Mouse (Mus musculus) frontal cortex, postnatal 10 days (tissue): ENCODE data around the gene Ing4.
A peak's percentile ranks its signal among the peaks of the same experiment; 100 is the strongest.
"Not testable (repeated sequence)": the region's sequence is repeated elsewhere in the genome, so short reads cannot be mapped to it uniquely, and the experiment has no call there.

Experiments
- DNase-seq, 2 experiments: peaks; one replicate each; pipeline ENCODE4 v3.0.0; 2022; ENCODE audit warnings: low spot score in 2 of 2, mixed read lengths in 1 of 2

Gene Ing4

DNA sequence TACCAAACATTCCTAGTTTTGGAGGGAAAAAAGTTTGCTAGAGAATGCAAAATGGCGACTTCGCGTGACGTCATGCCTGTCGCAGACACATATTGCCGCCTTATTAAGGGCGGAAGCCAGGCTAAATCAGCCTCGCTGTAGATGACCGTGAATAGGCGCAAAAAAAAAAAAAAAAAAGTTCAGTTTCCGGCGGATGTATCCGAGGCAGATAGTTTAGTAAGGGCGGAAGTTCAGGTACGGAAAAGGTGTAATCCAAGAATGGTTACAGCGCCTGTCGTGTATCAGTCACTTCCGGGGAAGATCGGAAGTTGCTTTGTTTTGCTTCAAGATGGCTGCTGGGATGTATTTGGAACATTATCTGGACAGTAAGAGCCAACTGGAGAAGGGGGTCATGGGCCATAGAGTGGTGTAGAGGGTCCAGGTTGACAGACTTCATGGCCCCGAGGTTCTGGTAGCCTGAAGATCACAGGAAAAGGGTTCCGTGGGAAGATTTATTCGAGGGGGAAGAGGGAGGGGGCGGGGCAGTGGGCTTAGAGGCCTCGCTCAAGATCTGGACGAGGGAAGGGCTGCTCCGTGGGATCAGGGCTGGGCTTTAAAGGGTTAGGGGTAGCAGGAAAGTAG is at the start of gene Ing4:
Gene Ing4, plus strand, starts transcription at position 228 of the 621 bp plus-strand sequence.
- peak; percentile 87 to 88 for DNase-seq

DNA sequence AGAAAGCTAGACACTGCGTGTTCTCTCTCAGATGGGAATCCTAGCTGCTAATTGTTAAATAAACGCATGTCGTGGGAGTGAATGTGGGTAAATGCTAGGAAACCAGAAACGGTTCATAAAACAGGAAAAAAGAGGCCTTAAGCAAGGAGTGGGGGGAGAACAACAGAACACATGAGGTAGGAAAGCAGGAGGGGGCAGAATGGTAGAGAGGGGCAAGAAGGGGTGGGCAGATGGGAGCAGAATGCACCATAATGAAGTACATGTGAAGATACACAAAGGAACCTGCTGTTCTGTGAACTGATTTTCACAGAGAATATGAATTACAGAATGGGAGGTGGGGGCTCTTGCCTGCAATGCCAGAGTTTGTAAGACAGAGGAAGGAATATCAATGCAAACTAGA is 47.3 kb upstream of the Ing4 start:
- peak in 1 of 2 experiments; percentile 12 for DNase-seq

DNA sequence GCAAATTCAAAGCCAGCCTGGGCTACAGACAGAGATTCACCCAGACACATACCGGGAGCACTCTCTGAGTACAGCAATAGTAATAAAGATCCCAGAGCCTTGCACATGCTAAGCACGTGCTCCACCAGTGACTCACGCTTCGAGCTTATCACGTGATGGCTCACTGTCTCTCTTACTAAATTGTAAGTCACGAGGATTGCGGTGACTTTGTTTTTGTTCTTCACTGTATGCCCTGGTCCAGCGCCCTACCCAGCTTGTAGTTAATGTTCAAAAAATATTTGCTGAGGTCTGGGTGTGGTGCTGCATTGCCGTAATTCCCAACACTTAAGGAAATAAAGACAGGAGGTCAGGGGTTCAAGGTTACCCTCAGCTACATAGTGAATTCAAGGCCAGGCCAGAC is 46.2 kb upstream of the Ing4 start:
- peak in 1 of 2 experiments; percentile 19 for DNase-seq

DNA sequence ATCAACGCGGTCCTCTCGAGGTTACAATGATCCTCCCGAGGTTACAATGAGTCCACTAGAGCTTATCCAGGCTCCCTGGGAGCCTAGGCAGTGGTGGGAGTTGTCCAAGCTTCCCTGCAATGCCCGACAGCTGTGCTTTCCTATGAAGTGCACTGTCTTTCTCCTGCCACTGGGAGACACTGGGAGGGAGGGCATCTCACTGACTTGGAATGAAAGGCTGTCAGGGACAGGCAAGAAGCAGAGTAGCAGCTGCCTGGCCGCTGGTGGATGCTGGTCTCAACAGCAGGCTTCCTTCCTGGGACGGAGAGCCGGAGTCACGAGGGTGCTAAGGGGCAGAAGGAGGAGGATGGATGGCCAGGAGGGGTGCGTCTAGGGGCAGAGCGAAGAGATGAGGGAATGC is 45.7 kb upstream of the Ing4 start:
- peak in 1 of 2 experiments; percentile 33 for DNase-seq

DNA sequence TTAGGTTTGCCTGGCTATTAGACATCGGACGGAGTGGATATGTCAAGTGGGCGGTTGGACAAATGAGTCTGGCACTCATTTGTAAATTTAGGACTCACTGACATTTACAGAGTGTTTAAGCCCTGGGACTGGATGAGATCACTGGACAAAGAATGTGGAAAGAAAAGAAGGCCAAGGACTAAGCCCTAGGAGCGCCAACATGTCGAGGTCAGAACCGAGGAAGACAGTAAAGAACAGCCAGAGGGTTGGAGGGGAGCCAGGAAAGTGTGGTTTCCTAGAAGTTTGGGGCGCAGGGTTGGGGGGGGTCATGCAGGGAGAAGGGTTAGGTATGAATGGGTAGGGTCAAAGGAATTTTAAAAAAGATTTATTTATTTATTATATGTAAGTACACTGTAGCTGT is 44.3 kb upstream of the Ing4 start:
- DNase-seq, result peak in 1 of 2 experiments; percentile 17

DNA sequence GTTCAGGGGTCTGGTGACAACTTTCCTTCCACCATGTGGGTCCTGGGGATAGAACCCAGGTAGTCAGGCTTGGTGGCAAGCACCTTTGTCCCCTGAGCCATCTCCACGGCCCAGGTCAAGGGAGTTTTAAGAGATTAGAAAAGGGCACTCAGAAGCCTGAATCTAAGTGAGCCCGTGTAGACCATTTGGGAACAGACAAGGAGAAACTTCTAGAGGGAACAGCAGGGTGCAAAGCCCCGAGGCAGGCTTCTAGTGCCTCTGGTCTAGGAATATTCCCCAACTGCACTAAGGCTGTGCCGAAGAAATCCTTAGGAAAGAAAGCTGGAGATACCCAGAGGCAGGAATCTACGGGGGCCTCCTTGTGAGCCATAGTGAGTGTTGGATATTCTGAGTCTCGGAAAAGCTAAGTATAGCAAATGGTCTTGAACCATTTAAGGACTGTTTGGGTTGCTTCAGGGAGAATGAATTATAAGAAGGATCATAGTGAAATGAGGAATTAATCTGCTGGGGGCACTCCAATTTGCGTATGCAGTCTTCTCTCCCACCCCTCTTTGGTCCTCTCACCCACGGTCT is 43.6 kb upstream of the Ing4 start:
- DNase-seq, result no peak

DNA sequence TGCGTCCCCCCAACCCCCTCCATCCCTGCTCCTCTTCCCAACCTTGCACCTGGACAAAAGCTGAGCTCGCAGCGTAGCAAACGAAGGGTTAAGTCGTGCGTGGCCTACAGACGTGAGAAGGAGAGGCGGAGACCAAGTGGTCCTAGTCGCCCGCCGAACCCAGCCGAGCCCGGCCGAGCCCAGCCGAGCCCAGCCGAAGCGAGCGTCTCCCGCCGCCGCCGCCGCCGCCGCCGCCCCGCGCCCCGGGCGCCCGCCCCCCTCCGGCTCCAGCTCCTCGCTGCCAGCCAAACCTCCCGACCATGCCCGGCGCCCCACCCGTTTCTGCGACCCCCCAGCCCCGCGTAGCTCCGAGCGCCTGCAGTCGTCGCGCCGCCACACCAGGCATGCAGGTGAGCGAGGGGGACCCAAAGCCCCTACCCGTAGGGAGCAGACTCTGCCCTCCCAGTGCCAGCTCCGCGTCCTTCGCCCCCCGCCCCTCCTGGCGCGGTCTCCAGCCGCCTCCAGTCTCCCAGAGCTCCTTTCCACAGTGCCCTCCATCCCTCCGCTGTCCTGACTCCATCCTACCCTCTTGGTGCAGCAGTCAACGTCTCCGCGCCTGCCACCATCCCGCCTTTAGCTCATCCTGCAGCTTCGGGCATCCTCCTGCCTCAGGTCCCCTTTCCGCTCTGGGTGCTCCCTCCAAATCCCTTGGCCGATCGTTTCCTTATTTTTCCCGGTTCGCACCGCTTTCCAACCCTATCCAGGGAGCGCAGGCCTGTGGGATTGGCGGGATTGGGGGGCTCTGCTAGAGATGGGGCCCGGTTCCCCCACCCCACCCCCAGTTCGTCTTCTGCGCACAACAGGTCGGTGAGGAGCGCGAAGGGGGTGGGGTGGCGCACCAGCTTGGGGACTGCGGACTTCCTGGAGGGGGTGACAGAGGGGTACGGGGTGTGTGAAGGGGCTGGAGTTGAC is 42.7 kb upstream of the Ing4 start, which contains the start of gene Pianp:
Gene Pianp, plus strand, starts transcription at position 144 of the 951 bp plus-strand sequence.
- DNase-seq, result peak; percentile 66 to 80

DNA sequence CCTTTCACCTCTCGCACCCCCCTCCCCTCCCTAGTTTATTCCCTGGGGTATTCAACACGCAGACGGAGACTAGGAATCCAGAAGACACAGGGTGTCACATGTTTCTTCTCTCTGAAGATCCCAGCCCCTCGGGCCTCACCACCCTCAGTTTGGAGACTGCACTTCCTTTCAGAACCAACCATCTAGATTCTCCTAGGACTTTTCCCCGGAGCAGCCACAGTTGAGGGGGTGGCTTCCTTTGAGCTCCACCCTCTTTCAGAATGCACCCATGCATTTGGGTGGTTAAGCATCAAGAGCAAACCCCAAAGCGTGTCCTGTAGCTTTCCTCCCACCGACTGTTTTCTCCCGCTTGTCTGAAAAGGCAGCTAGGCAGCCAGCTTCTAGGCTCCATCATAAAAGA is 41.5 kb upstream of the Ing4 start:
- DNase-seq, result peak in 1 of 2 experiments; percentile 65

DNA sequence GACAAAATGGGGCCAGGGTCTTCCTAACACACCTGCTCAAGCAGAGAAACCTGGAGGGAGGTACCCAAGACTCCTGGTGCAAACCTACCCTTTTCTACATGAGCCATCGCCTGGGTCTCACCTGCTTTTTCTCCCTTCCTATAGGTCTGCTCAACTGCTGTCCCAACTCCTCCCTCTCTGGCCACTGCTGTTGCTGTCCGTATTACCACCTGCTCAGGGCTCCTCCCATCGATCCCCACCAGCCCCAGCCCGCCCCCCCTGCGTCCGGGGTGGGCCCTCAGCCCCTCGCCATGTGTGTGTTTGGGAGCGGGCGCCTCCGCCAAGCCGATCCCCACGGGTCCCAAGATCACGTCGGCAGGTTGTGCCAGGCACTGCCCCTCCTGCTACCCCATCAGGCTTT is 40.5 kb upstream of the Ing4 start:
- DNase-seq, result no peak

DNA sequence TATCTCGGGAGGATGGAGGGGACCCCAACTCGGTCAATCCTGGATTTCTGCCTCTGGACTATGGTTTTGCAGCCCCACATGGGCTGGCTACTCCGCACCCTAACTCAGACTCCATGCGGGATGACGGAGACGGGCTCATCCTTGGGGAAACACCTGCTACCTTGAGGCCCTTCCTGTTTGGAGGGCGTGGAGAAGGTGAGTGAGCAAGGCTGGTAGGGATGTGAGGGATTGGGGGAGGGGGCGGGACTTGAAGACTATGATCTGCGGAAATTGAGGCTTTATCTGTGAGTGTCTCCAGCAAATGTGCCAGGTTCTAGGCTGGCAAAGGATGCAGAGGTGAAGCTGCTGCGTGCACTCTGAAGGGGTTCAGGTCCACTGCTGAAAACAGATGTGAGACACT is 40.0 kb upstream of the Ing4 start:
- peak in 1 of 2 experiments; percentile 16 for DNase-seq

DNA sequence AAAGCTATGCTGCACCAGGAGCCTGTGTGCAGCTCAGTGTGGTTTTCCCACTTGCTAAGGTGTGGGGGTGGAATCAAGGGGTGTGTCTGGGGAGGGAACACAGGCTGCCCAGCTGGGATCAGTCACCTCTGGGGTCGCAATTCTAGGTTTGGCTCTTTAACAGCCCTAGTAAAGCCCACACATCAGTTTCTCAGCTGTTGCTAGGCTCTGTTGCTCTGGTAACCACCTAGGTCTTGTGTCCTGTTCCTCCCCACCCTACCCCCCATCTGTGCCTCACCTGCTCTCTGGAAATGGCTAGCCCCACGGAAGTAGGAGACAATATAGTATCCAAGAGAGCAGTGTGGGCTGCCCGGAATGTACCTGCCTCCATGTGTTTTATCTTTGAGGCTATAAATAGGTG is 35.9 kb upstream of the Ing4 start:
- no peak for DNase-seq

DNA sequence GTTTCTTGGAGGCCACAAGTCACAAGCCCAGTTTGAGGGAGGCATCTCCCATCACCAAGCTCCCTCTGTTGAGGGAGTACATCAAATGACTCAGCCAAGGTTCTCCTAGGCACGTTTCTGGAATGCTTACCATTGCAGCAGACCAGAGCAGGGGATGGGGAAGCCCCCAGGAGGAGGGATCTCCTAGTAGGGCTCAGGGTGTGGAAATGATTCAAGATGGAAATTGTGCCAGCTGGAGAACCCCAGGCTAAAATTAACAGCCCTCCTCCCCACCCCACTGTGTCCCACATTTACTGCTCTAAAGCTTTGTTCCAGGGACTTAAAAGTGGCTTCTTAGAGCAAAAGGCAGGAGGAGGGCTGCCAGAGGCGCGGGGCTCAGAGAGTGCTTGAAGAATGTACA is 34.5 kb upstream of the Ing4 start:
- no peak for DNase-seq

DNA sequence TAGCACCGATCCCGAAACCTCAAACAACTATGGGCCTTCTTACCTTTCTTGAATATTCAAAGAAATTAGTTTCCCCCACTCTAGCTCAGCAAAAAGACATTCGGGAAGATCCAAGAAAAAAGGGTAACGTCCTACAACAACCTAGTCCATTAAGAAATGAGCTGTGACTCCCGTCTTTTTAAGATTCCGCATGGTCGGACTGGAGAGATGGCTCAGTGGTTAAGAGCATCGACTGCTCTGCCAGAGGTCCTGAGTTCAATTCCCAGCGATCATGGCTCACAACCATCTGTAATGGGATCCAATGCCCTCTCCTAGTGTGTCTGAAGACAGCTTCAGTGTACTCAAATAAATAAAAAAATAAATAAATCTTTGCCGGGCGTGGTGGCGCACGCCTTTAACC is 31.5 kb upstream of the Ing4 start:
- DNase-seq, result no peak

DNA sequence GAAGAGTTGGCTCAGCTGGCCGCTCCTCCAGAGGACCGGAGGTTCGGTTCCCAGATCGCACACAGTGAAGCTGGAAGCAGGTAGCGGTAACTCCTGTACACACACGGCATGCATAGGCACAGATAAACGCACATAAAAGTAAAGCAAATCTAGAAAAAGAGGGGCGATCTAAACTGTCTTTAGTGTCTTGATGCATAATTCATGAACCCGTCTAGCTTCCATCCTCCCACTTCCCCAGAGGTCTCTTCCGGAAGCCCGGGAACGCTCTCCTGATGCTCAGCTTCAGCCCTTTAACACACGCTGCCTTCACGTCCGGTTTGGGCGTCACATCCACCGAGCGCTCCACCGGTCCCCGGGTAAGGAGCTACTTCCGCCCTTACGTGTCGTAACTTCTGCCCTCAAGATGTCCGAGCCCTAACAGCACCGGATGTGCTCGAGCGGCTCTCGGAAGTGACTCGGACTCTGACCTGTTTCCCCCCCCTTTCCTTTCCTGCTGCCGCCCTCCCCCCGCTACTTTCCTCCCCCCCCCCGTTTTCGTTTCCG is 30.9 kb upstream of the Ing4 start:
- DNase-seq, result peak; percentile 97 to 99

DNA sequence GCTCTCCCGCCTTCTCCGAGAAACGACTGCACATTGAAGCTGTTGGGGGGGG is 30.6 kb upstream of the Ing4 start, which contains the start of gene Zfp384:
Gene Zfp384, plus strand, starts transcription at position 17 of the 52 bp plus-strand sequence.
- no peak for DNase-seq

DNA sequence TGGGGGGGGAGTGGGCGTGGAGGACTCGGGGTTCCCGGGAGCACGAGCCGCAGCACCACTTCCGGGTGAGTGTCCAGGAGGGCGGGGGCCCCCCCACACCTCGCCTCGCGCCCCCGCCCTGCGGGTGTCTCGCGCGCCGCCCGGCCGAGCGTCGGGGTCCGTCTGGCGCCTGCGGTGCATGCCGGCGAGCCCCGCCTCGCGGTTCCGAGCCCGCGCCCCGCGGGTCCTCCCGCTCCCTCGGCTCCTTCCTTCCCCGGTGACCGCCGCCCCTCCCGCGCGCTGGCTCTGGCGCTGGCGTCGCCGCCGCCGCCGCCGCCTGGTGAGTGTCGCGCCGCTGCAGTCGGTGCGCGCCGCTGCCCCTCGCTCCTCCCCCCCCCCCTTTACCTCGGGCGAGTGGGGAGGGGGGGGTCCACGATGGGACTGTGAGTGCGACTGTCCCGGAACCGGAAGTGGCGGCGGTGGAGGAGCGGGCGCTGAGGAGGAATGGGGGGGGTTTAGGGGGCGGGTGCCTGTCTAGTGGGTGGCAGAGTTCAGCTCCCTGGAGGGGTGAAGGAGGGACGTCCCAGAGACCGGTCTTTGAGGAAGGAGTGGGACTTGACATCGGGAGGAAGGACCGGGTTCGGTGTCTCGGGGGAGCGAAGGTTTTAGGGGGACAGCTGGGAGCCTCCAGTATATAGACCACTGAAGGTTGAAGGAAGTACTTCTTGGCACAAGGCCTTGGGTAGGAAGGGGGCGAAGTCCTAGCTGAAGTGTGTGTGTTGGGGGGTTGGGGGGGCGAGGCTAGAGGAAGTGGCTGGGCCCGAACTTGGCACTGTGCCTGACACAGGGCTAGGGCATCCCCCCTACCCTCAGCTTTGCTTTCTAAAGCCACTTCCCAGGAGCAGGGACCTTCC is 30.1 kb upstream of the Ing4 start:
- peak; percentile 69 to 73 for DNase-seq

DNA sequence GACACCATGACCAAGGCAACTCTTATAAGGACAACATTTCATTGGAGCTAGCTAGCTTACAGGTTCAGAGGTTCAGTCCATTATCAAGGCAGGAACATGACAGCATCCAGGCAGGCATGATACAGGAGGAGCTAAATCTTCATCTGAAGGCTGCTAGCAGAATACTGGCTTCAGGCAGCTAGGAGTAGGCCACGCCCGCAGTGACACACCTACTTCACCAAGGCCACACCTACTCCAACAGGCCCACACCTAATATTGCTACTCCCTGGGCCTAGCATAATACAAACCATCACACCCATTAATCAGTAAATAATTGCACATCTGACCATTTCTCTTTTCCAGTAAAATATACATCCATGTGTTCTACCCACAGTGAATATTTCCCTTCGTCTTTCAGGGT is 21.9 kb upstream of the Ing4 start:
- DNase-seq, result no peak

DNA sequence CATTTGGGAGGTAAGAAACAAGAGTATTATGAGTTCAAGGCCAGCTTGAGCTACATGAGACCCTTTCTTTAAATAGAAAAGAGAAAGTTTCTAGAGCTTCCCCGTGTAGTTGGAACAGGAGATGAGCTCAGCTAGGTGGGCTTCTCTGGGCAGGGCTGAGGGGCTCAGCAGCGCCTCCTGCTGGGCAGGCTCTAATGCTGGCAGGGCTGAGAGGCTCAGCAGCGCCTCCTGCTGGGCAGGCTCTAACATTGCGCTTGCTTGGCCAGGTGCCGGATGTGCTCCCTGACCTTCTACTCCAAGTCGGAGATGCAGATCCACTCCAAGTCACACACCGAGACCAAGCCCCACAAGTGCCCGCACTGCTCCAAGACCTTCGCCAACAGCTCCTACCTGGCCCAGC is 9.0 kb upstream of the Ing4 start:
- not testable (repeated sequence) for DNase-seq

DNA sequence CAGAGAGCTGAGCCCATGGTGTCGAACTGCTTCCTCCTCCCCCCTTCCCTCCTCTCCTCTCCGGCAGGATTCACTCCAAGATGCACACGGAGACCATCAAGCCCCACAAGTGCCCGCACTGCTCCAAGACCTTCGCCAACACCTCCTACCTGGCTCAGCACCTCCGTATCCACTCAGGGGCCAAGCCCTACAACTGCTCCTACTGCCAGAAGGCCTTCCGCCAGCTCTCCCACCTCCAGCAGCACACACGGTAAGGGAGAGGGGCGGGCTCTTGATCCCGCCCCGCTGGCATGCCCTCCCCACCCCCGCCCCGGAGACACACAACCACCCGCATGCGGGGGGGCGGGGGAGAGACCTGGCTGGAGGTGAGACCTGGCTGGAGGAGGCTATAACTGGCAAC is 8.0 kb upstream of the Ing4 start:
- DNase-seq, result no peak

DNA sequence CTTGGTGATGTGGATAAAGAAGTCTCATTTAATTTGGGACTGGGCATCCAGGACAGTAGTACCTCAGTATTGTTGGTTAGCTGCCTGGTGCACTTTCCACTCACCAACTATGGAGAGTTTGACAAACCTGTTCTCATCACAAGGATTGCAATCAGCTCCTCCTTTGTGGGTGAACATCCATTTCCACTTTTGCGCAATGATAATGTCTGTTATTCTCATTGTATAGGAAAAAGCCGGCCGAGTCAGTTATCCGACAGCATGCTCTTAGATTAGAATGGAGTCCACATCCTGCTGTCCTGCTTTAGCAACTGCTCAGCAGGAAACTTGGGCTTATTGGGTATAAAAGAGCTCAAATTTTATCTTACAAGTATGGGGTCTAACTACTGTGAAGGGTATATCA is 894 bp upstream of the Ing4 start:
- DNase-seq, result no peak

DNA sequence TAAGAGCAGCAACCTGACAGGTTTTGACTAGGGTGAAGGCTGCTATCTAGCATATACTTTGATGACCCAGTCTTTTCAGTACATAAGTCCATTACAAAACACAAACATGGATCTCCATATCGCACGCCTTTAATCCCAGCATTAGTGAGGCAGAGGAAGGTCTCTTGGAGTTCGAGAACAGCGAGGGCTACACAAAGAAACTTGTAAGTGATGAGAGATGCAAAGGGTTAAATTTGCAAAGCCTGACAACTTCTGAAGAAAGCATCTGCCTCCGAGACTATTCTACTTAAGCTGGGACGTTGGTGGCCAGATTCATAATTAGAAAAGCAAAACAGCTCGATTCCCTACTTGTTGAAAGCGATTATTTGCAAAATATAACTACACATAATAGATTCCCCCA is 429 bp upstream of the Ing4 start:
- no peak for DNase-seq

DNA sequence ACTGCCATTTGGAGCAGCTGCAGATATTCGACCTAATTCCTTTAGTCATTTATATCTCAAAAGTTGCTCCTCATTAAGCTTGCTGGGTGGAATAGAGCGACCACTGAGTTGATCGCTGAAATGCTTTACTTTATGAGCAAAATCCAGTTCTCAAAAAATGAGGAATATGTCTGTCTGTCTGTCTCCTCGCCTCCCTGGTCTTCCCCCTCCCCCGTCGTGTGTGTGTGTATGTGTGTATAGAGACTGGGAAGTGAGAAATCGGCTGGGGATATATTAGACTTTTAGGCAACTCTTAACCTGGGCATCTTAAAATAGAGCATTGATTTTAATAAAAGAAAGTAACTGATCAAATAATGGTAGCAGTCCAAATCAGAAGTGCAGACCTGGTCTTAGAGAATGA is 661 bp downstream of the Ing4 start:
- no peak for DNase-seq
